Mouse (Mus musculus): ENCODE measurements around the gene Rbbp8nl. TPM values are rescaled to one million over a fixed set of nuclear protein-coding genes. Genes with fewer than 3 reads are reported as not detected.

Gene Rbbp8nl
- total and polyA plus RNA-seq, 3 experiments, result not detected

DNA sequence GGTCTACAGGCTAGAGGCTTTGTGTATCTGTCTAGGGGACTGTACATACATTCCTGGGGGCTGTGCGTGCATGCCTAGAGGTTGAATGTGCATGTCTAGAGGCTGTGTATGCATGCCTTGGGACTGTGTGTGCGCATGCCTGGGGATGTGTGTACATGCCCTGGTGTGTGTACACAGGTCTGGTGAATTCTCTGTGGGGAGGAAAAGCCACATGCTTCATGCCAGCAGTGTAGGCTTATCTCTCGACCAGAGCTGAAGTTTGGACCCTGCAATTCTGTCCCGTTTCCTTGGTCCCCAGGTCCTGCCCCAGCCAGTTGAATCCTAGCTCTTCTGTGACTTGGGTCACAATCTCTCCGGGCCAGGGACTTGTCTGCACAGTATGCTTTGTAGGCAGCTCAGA, 1.9 kb upstream of the Rbbp8nl start:
- Histone ChIP-seq H3K27ac (ENCODE audit: control insufficient read depth, low read depth, low read length) (no peak overlapping the region), H3K4me1 (ENCODE audit: control insufficient read depth in 1 of 2, insufficient read depth in 2 of 2, low read length in 2 of 2) (no peaks in the 10 kb centered on the region), H3K4me3 (ENCODE audit: control insufficient read depth in 1 of 2, insufficient read depth in 1 of 2, low read depth in 2 of 2, low read length in 2 of 2) (no peak overlapping the region), H3K36me3 (ENCODE audit: control insufficient read depth in 1 of 2, insufficient read depth in 2 of 2, low read length in 2 of 2) (no peaks in the 10 kb centered on the region), H3K27me3 (ENCODE audit: control insufficient read depth in 1 of 2, insufficient read depth in 2 of 2, low read length in 2 of 2) (peaks cover 8 to 12% of the 10 kb centered on the region in 2 experiments), H3K79me2 (ENCODE audit: control insufficient read depth, insufficient read depth, low read length, poor library complexity) (no peaks in the 10 kb centered on the region), H3K9ac (ENCODE audit: control insufficient read depth, low read depth, low read length, poor library complexity, severe bottlenecking) (no peak overlapping the region), H3K9me3 (replicated peaks; ENCODE audit: insufficient read depth, low read length) (no peaks in the 10 kb centered on the region)
- TF ChIP-seq TCF12 (IDR thresholded peaks at IDR 0.05; ENCODE audit: low read depth, low read length) (no peak), MYB (IDR thresholded peaks at IDR 0.05; ENCODE audit: low read depth, low read length) (no peak), E2F4 (IDR thresholded peaks at IDR 0.05; ENCODE audit: borderline replicate concordance, low read depth, low read length) (no peak), MAX (IDR thresholded peaks at IDR 0.05; ENCODE audit: low read length) (no peak), POLR2AphosphoS2 (IDR thresholded peaks at IDR 0.05; ENCODE audit: low read length) (no peak), NRF1 (IDR thresholded peaks at IDR 0.05; ENCODE audit: insufficient read depth, low read depth, low read length, poor library complexity, severe bottlenecking) (no peak), NELFE (IDR thresholded peaks at IDR 0.05; ENCODE audit: low read depth, low read length) (no peak), MYC (IDR thresholded peaks at IDR 0.05; ENCODE audit: low read depth, low read length) (no peak), KAT2A (conservative IDR thresholded peaks at IDR 0.05; ENCODE audit: low read depth, low read length) (no peak), ZKSCAN1 (IDR thresholded peaks at IDR 0.05; ENCODE audit: low read depth, low read length) (no peak), ZNF384 (IDR thresholded peaks at IDR 0.05; ENCODE audit: low read depth, low read length) (no peak), RCOR1 (IDR thresholded peaks at IDR 0.05; ENCODE audit: low read depth, low read length) (no peak), UBTF (IDR thresholded peaks at IDR 0.05; ENCODE audit: borderline replicate concordance, insufficient read depth, low read depth, low read length) (no peak), CHD2 (IDR thresholded peaks at IDR 0.05; ENCODE audit: low read length) (no peak), ZC3H11A (IDR thresholded peaks at IDR 0.05; ENCODE audit: low read depth, low read length) (no peak), CHD1 (IDR thresholded peaks at IDR 0.05; ENCODE audit: low read depth, low read length) (no peak), MEF2A (IDR thresholded peaks at IDR 0.05; ENCODE audit: extremely low read depth, insufficient replicate concordance, low read depth, low read length, poor library complexity, severe bottlenecking) (no peak)
- DNase-seq (ENCODE audit: low read depth, low spot score), result no peak

DNA sequence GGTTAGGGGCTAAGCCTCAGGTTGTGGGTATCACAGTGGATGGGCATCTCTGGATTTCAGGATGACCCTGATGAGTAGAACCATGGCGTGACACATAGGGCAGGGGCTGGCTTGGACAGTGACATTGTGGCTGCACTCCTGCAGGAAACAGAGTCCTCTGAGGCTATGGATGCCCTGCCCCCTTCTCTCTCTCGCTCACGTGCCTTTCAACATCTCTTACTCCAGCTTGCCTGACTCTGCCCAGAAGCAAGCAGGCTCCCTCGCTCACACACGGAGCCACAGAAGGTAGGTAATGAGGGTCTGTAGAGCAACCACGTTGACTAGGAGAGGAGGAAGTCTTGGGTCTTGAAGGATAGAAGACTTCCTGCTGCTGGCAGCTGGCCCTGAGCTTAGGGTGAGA, 824 bp upstream of the Rbbp8nl start:
- no peak for TF ChIP-seq BHLHE40 (IDR thresholded peaks at IDR 0.05; ENCODE audit: borderline replicate concordance, low read depth, low read length)
- no peak for TF ChIP-seq POLR2AphosphoS5 (IDR thresholded peaks at IDR 0.05; ENCODE audit: borderline replicate concordance, low read depth, low read length)
- Histone ChIP-seq H3K27me3 (ENCODE audit: control insufficient read depth in 1 of 2, insufficient read depth in 2 of 2, low read length in 2 of 2) (peaks cover 10 to 14% of the 10 kb centered on the region in 2 experiments), H3K9me3 (replicated peaks; ENCODE audit: insufficient read depth, low read length) (no peaks in the 10 kb centered on the region), H3K27ac (ENCODE audit: control insufficient read depth, low read depth, low read length) (no peak overlapping the region), H3K36me3 (ENCODE audit: control insufficient read depth in 1 of 2, insufficient read depth in 2 of 2, low read length in 2 of 2) (no peaks in the 10 kb centered on the region), H3K9ac (ENCODE audit: control insufficient read depth, low read depth, low read length, poor library complexity, severe bottlenecking) (no peak overlapping the region), H3K4me3 (ENCODE audit: control insufficient read depth in 1 of 2, insufficient read depth in 1 of 2, low read depth in 2 of 2, low read length in 2 of 2) (no peak overlapping the region), H3K4me1 (ENCODE audit: control insufficient read depth in 1 of 2, insufficient read depth in 2 of 2, low read length in 2 of 2) (no peaks in the 10 kb centered on the region), H3K79me2 (ENCODE audit: control insufficient read depth, insufficient read depth, low read length, poor library complexity) (no peaks in the 10 kb centered on the region)
- no peak for DNase-seq (ENCODE audit: low read depth, low spot score)
